ENCODE assay signal across 8 mouse cellular contexts in the genomic region with DNA sequence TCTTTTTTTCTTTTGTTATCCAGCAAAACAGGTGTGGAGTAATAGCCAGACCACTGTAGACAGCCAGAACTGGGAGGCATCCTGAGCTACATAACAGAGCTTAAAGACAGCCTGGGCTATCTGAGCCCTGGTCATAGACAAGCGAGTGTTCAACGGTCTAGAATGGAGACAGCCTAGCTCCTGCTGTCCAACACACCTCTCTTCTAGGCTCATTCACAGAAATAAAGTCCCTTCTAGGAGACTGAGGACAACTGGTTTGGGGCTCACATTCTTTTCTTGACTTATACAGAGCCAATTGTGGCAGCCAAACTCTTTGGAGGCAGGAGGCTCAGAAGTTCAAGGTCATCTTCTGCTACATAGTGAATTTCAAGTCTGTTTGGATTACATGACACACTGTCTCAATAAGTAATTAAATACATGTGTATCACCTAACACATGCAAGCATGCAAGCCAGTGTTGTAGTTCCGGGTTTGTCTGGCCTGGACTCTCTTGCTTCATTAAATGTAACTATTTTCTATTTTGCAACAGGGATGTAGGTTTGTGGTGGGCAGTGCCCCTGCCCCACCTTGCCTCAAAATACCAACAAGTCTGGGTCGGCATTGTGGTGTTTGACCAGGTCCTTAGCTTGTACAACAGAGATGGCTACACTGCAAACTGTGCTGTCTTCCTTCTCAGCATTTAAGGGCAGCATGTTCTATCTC. TPM values are rescaled to one million over a fixed set of nuclear protein-coding genes. Genes with fewer than 3 reads are reported as not detected.
DNase-seq lines count a peak whose midpoint lies in the region; ATAC-seq and TF ChIP-seq lines count a peak whose summit lies in the region.

No protein-coding gene starts in this region.

- H3K27me3 ChIP-seq in heart, embryonic 10.5 days (ENCODE audit: insufficient read depth, poor library complexity, severe bottlenecking), result no peaks in the 10 kb centered on the region
- H3K27me3 ChIP-seq in E14TG2a.4 (ENCODE audit: insufficient read depth, low read length), result no peaks in the 10 kb centered on the region
- no peaks in the 10 kb centered on the region for H3K27me3 ChIP-seq in megakaryocyte, embryonic 14.5 days (replicated peaks)

- H3K9me3 ChIP-seq in heart, embryonic 10.5 days, result no peaks in the 10 kb centered on the region
- no peaks in the 10 kb centered on the region for H3K9me3 ChIP-seq in E14TG2a.4 (ENCODE audit: low read length)
- no peaks in the 10 kb centered on the region for H3K9me3 ChIP-seq in megakaryocyte, embryonic 14.5 days

- intact Hi-C loops in heart, postnatal 25 days (cut with DNase I), result no loop called here

- DNase-seq in heart, embryonic 10.5 days (ENCODE audit: low spot score), result no peak
- DNase-seq in heart, postnatal 25 days (ENCODE audit: low spot score), result no peak
- DNase-seq in urinary bladder, adult 2 months (ENCODE audit: low spot score), result no peak
- no peak for DNase-seq in frontal cortex, postnatal 14 days (ENCODE audit: low spot score in 2 of 2)
- no peak for DNase-seq in testis, postnatal 14 days (ENCODE audit: low spot score)

- ATAC-seq in granulocyte monocyte progenitor cell, adult 5-6 weeks (replicated peaks; ENCODE audit: poor library complexity, severe bottlenecking), result peak; percentile 74

- peak overlapping the region; percentile 92 for H3K27ac ChIP-seq in heart, embryonic 10.5 days

- H3K4me3 ChIP-seq in heart, embryonic 10.5 days, result peak overlapping the region; percentile 69
- H3K4me3 ChIP-seq in E14TG2a.4 (replicated peaks; ENCODE audit: low read length), result peak overlapping the region; percentile 73
- H3K4me3 ChIP-seq in megakaryocyte, embryonic 14.5 days (replicated peaks), result peak overlapping the region; percentile 93

- WGBS in heart, embryonic 10.5 days, result 72% methylated on average over 4 of the region's 4 CpGs

- TF ChIP-seq CTCF in E14TG2a.4 (conservative IDR thresholded peaks at IDR 0.05; ENCODE audit: low read length), result no peak

- peaks cover 12% of the 10 kb centered on the region; the same call in 1 of the 2 replicates for H3K4me1 ChIP-seq in heart, embryonic 10.5 days
- peaks cover 77% of the 10 kb centered on the region for H3K4me1 ChIP-seq in E14TG2a.4 (replicated peaks; ENCODE audit: low read depth, low read length)
- H3K4me1 ChIP-seq in megakaryocyte, embryonic 14.5 days, result peaks cover 18% of the 10 kb centered on the region

- H3K36me3 ChIP-seq in heart, embryonic 10.5 days, result no peaks in the 10 kb centered on the region
- no peaks in the 10 kb centered on the region for H3K36me3 ChIP-seq in E14TG2a.4 (ENCODE audit: insufficient read depth, low read length)
- peaks cover 2% of the 10 kb centered on the region for H3K36me3 ChIP-seq in megakaryocyte, embryonic 14.5 days (replicated peaks; ENCODE audit: low read length)

RNA-seq across cellular contexts. Expression of a gene that starts 37.4 kb away (rescaled TPM):
- 3.2 and 3.7 TPM in 2 replicates for polyA plus RNA-seq in heart, embryonic 10.5 days (2016; fragmentation: Nextera tagmentation; extraction: Ambion mirVana)
- 10 to 100 TPM in 1 of 2 experiments, 1 to 10 TPM in 1; 9.6 to 13.0 TPM for total RNA-seq in heart, postnatal 25 days (2021)
- 43.1 and 67.6 TPM in 2 replicates for total RNA-seq in granulocyte monocyte progenitor cell, adult 5-6 weeks (2014; fragmentation: Nextera tagmentation)
- total RNA-seq in granulocyte monocyte progenitor cell, adult 5-6 weeks (2017), result 29.8 and 36.0 TPM in 2 replicates
- polyA plus RNA-seq in megakaryocyte, embryonic 14.5 days (2012; ENCODE audit: insufficient read depth, low replicate concordance), result 1.8 and 3.0 TPM in 2 replicates
- 8.9 and 11.5 TPM in 2 replicates for polyA plus RNA-seq in urinary bladder, adult 2 months (2012; rRNA removed)
